Mouse (Mus musculus): ENCODE measurements at regions not wholly inside any gene's neighbourhood (a gene's known extent, or its start where the extent isn't known, plus 50 kb on each side); places are given as distances from the start of the nearest gene placed in this dataset.

- no peak for DNase-seq
These were observed 357.8 kb upstream of the Arglu1 start for GRCm38 (mm10) chr8:9048116-9048515.

DNA sequence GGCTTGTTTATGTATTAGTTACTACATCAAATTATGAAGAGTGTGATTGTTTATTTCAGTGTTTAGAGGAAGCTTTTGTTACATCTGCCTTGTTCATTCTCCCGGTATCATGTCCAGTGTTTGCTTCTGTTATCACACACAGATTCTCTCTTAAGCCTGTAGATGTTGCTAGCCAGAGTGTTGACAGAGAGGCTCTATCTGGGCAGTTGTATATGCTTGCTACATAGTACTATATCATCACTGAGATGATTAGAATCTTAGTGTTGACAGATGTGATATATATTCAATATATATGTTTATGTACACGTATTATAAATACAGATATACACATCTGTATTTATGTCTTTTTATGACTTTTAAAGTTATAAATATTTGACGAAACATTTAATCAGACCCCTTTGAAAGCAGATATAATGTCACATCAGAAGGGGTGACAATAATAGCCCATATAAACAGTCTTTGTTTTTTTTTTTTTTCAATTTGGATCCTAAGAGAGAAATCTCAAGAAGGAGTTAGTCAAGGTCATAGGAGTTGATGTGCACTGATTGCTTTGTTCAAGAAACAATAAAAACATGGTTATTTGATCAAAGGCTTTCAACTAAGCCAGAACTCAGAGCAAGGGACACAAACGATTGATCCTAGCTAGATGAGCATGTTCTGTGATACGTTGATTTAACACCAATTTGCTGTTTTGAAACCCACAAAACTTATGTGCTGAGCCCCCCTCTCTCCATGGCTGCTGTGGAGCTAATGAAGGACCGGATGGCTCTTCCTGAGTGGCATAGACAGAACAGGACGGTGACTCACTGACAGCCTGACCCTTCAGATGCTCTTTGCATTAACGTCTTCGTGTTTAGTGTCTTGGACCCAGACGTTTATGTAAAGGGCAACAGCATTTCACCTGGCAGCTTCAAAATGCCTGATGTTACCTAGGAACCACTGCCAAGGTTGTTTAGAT lies 352.8 kb upstream of the Arglu1 start:
- DNase-seq = no peak

- DNase-seq = no peak
These were observed 338.8 kb upstream of the Arglu1 start for GRCm38 (mm10) chr8:9029156-9029555.

GRCm38 (mm10) chr8:9027672-9028071 lies 337.4 kb upstream of the Arglu1 start:
- no peak for DNase-seq

- no peak for DNase-seq
These were observed 335.6 kb upstream of the Arglu1 start for GRCm38 (mm10) chr8:9025872-9026271.

- DNase-seq = no peak
These were observed 335.1 kb upstream of the Arglu1 start for GRCm38 (mm10) chr8:9025378-9025777.

DNA sequence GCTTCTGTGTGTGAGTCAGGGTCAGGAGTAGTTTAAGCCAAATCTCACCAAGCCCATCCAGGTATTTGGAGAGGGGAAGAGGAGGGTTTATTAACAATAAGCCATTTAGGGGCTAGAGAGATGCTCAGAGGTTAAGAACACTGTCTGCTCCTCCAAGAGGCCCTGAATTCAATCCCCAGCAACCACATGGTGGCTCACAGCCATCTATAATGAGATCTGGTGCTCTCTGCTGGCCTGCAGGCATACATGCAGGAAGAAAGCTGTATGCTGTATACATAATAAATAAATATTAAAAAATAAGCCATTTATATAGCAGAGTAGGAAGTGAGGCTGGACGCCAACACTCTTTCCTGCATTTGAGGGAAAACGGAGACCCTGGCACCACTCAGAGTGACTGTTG lies 330.4 kb upstream of the Arglu1 start:
- no peak for DNase-seq

- no peak for DNase-seq
These were observed 329.9 kb upstream of the Arglu1 start for GRCm38 (mm10) chr8:9020180-9020579.

DNA sequence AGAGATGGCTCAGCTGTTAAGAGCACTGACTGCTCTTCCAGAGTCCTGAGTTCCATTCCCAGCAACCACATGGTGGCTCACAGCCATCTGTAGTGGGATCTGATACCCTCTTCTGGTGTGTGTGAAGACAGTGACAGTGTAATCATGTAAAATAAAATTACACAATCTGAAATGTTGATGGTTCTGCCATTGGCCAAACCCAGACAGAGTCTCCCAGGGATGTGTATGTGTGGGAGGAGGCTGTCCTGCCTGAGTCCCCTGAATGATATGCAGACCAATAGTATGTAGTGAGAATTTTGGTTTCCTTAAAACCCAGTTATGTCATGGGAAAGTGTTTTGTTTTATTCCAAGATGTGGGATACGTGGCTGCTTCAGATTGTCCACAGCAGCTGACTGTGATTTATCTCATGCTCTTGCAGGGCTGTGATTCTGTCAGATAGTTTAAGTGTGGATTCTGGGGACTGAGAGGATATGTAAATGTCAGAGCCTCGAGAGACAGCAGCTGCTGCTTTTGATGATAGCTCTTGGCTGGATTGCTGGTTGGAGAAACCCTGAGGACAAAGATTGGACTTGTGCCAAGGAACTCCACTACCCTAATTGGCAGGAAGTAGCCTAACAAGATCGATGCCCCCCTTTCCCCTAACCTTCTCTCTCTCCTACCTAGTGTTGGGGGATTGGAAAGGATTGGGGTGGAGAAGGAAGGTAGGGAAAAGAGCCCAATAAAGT lies 321.6 kb upstream of the Arglu1 start:
- no peak for DNase-seq

GRCm38 (mm10) chr8:9008006-9008780 lies 317.9 kb upstream of the Arglu1 start:
- no peak for DNase-seq

DNA sequence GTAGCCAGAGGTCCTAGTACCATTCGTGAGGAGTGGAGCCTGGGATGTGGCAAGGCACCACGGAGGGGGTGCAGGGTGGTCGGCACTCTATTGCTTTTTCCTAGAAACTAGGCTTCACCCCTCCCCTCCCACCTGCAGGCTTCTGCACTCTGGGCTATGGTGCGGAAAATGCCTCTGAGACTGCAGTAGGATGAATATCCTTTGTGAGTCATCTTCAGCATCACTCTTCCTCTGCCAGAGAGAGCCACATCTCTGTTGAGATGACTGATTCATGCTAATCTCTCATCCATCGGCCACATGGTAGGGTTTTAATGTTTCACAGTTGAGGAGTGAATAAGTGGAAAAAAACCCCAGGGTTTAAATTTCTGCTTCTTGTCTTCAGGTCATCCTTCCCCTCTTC lies 309.6 kb upstream of the Arglu1 start:
- DNase-seq = no peak

DNA sequence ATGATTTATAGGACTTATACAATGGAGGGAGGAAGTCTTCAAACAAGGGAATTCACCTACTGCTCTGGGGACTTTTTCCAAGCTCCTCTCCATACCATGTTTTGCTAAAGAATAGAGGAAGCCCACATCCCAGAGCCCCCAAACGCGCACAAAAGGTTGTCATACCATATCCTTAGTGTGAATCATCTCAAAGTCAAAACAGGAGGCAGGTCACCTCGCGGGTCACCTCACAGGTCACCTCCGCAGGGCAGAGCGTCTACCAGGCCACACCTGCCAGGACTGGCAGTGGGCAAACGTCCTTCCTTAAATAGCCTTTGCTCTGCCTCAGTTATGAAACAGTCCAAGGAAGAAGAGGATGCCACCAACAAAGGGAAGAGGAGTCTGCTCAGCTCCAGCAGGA lies 307.3 kb upstream of the Arglu1 start:
- DNase-seq = no peak

- DNase-seq = peak; percentile 24
These were observed 304.4 kb upstream of the Arglu1 start for GRCm38 (mm10) chr8:8994596-8995189.

DNA sequence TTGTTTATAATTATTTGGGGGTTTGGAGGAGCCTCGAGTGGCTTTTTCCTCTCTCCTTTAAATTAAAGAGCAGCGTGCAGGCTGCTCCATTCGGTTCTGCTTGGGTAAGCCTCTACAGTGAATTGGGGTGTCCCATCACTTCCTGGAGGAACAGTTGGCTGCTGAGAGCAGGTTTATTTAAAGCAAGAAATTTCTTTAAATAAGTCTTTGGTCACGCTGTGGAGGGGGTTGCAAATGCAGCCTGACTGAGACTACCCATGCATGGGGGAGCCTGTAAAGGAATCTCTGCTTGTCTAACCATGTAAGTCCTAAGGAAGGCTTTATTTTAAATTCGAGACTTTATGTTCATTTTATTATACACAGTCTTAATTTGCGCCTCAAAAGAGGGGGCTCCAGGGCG lies 303.7 kb upstream of the Arglu1 start:
- DNase-seq = no peak

- peak; percentile 85 for DNase-seq
These were observed 302.2 kb upstream of the Arglu1 start for GRCm38 (mm10) chr8:8992461-8993032.

DNA sequence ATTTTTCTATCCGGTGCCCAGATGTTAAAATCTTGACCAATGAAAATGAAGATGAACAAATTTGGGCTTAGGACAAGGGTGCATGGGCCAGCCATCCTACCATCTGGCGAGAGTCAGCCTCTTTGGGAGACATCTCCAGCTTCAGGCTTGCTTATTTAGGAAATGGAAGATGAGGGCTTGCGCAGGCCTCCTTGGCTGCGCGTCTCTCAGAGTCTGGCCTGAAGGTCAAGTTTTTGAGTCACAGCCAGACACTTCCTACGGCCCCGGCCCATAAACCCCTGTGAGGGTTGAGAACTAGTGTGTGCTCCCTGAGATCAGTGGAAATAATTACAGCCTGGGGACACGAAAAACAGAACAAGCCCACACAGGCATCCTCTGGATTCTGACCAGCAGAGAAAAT lies 300.7 kb upstream of the Arglu1 start:
- no peak for DNase-seq

DNA sequence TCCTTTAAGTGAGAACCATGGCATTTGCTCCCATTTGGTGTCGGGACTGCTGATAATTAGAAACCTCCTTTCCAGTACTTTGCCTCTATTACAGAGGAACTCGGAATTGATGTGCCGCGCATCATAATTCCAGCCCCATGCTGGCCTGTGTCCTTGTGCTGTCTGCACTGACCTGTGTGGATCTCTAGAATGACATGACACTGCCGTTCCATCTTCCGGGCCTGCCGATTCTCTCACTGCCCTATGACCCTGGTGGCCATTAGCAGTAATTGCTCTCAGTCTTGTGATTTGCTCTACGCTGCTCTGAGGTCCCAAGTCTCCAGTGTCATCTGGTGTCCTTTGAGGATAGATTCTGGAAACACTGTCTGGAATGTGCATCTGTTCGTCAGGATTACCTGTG lies 295.7 kb upstream of the Arglu1 start:
- no peak for DNase-seq

DNA sequence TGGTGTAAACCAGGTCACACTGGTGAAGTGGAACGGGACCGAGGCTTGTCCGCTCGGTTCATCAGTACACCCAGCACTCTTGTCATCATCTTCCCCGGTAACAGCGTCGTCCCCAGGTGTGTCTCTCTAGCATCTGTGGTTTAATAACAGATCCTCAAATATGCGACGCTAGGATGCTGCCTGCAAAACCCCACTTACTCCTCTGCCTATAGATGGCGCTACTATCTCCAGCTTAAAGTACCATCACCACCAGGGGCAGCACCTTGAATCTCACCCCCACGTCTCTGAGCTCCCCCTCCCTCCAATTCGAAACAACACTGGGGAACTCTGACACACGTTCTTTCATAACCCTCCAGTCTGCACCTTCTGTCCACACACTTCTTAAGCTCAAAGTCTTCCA lies 295.1 kb upstream of the Arglu1 start:
- DNase-seq = no peak

DNA sequence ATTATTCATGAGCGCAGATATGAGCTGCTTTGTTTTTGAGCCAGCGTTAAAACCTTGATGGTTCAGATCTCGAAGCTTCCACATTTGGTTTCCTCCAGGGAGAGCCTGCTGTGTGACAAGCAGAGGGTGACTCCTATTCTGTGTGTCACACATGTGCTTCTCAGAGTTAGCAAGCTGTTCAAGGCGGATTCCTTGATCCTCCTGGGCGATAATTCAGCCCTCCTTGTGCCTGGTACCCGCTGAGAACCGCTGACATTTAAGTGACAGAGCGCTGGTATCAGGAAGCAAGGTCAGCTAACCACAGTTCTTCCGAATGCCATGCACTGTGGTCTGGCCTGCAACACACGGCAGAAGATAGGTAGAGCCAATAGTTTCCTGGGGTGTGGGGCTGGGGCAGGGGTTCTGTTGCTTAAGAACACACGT lies 294.5 kb upstream of the Arglu1 start:
- no peak for DNase-seq

DNA sequence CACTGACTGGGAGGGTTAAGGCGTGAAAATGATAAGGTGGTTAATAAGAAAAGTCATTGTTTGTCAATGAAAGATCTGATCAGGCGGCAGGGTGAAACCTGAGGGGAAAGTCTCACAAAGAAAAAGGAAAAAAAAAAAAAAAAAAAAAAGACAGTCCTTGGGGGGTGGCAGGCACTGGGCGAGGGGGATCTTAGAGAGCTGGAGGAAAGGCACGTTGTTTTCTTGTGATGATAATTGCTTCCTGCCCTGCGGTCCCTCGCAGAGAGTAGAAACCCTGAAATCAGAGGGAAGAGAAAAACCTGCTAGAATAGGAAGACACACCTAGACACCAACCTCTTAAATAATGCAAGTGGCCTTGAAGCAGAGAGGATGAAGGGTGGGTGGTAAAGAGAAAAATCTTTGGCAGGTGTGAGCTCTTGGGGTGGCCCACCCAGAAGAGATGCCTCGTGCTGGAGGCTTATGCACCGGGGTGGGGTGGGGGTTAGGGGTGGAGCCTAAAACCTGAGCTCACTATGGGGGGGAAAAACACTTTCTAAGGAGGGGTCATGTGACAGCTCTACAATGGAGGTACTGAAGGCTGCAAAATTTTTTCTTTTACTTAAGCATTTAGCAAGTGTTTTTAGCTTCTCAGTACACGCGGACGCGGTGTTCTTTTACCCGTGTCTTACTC lies 294.0 kb upstream of the Arglu1 start:
- DNase-seq = no peak

- no peak for DNase-seq
These were observed 292.9 kb upstream of the Arglu1 start for GRCm38 (mm10) chr8:8983133-8983661.

Measured in gastrocnemius, postnatal 10 days (tissue).